Mouse (Mus musculus): ENCODE data around the gene Rhov. TPM values are rescaled to one million over a fixed set of nuclear protein-coding genes. Genes with fewer than 3 reads are reported as not detected.

Rhov gene
- total RNA-seq, 2 experiments from 2014 or later, result not detected

DNA sequence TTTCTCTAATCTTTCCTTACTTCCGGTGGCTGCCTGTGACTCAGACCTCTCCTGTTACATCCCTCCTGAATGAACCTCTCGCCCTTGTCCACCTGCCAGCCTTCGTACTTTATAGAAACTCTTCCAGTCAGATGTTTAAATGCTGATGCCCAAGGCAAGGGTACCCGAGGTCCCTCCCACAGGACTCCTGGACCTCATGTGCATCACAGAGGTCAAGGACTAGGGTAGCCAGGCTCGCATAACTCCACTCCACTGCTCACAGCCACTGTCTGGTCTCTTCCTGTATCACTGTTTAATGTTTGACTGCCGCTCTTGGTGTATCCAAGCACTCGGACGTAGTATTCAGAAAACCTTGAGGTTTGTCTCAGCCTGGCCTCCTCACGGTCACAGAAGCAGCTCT, 28.5 kb downstream of the Rhov start:
- intact Hi-C loops (cut with DNase I), result no loop called here
- DNase-seq (ENCODE audit: low spot score), result no peak

- intact Hi-C loops (cut with DNase I), result no loop called here
- DNase-seq (ENCODE audit: low spot score), result no peak
Measured at GRCm38 (mm10) chr2:119240819-119241186, 30.3 kb downstream of the Rhov start.

- DNase-seq (ENCODE audit: low spot score), result no peak
- intact Hi-C loops (cut with DNase I), result no loop called here
Measured at GRCm38 (mm10) chr2:119240075-119240818, 30.8 kb downstream of the Rhov start.

DNA sequence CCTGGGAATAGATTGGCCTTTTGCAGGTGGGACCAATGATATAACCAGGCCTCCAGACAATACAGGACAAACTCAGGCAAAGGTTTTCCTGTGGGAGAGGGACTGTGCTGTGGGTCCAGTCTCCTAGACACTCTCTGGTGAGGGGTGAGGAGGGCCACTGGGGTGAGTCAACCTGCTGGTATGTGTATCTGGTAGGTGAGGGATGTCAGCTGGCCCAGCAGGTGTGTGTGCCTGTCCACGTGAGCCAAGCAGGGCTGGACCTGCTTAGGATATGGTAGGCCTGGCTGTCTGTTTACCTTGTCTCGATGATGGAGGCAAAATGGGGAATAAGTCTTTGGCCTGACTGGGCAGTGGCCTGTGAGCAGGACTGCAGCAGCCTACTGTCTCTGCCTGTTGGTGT, 32.4 kb downstream of the Rhov start:
- intact Hi-C loops (cut with DNase I), result no loop called here
- no peak for DNase-seq (ENCODE audit: low spot score)

- no peak for DNase-seq (ENCODE audit: low spot score)
Measured at GRCm38 (mm10) chr2:119237871-119238220, 33.2 kb downstream of the Rhov start.

DNA sequence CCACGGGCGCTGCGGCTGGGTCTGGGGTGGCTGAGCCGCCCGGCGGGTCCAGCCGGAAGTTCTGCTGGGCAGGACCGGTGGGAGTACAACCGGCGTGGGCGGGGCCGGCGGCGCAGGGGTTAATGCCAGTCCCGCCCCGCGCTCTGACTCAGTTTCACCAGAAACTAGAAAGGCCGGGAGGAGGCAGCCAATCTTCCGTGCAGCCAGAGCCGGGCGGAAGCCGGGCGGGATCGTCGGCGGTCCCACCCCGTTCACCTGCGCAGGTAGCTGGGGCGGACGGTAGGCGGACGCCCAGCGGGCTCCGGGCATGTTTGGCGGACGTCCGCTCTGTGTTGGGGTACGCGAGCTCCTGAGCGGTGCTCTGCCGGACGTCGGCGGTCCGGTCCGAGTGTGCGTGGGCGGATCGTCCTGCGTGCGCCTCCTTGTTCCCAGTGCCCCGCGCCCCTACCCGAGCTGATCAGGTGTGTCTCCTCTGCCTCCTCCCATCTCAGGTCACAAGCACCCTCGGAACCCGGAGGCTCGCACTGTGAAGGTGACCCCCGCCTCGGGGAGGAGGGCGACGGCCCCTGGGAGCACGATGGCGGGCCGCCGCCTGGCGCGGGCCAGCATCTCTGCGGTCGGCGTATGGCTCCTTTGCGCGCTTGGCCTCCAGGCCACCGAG, 33.7 kb downstream of the Rhov start, which contains the start of gene Spint1:
Spint1 (plus strand) TSS at position 153 of the 661 bp plus-strand sequence.
- DNase-seq (ENCODE audit: low spot score), result no peak
- intact Hi-C loops (cut with DNase I), result no loop called here

More at GRCm38 (mm10) chr2:119237871-119238220, 33.2 kb downstream of the Rhov start:
- intact Hi-C loops (cut with DNase I), result no loop called here

- intact Hi-C loops (cut with DNase I), result no loop called here
- DNase-seq (ENCODE audit: low spot score), result no peak
Measured at GRCm38 (mm10) chr2:119236682-119237209, 34.3 kb downstream of the Rhov start.

DNA sequence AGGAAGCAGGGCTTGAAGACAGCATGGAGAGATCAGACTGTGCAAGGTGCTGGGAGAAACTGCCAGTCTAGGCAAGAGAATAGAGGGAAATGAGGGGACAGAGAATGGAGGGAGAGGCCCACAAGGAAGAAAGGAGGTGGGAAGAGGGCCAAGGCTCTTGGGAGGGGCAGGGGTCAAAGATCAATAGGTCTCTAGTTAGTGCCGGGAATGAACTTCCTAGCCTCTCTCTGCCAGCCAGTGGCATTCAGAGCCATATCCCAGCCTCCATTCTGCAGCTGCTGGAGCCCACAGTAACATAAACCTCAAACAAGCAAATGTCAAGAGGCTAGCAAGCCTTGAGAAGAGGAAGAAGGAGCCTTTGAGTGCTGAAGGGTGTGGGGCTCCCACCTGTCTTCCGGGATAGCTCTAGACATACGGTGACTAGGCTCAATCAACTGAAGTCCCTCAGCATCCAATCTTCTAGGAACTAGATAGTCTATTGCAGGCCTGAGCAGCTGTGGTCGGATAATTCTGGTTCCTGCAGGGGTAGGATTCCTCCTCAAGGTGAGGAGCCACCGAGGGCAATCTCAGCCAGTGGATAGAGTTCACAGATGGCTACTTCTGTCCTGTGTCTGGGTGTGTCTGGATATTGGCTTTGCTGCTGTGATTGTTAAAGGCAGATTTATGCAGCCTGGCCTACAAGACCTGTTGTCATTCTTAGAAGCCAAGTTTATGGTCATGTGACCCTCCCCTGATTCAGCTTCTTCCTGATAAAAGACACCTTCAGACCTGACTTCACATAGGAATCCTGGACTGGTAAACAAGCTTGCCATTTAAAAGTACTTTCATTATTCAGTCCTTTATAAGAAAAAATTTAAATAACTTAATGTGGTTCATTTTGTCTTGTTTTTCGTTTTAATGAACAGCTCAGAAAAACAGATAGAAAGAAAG, 41.0 kb downstream of the Rhov start, which contains the start of gene Ppp1r14d:
Ppp1r14d (minus strand) TSS at position 132 of the 930 bp plus-strand sequence.
- intact Hi-C loops (cut with DNase I), result no loop called here
- no peak for DNase-seq (ENCODE audit: low spot score)

Other genes with a start within 250 kb of the Rhov start
- 10 to 100 TPM; 10.0 to 13.0 TPM for gene Ccdc32, start 241.9 kb downstream of the Rhov start, total RNA-seq (2021)
- gene Rpusd2, start 236.5 kb downstream of the Rhov start, total RNA-seq (2021), result 1 to 10 TPM; 4.2 to 4.8 TPM
- gene Knl1, start 224.2 kb downstream of the Rhov start, total RNA-seq (2021), result under 1 TPM; 0.34 to 0.75 TPM
- gene Rad51, start 158.5 kb downstream of the Rhov start, total RNA-seq (2021), result 1 to 10 TPM; 1.0 to 1.3 TPM
- gene Rmdn3, start 114.2 kb downstream of the Rhov start, total RNA-seq (2021), result 10 to 100 TPM; 18.7 to 20.2 TPM
- gene Gchfr, start 103.5 kb downstream of the Rhov start, total RNA-seq (2021), result 1 to 10 TPM; 4.4 to 6.0 TPM
- gene Gm14137, start 96.8 kb downstream of the Rhov start, total RNA-seq (2021), result under 1 TPM in 1 of 2 experiments, not detected in 1; 0.08 TPM
- gene Zfyve19, start 62.7 kb downstream of the Rhov start, total RNA-seq (2021), result 10 to 100 TPM; 11.8 to 13.8 TPM
- gene Dnajc17, start 62.5 kb downstream of the Rhov start, total RNA-seq (2021), result 1 to 10 TPM; 8.2 to 8.3 TPM
- gene Ppp1r14d, start 41.4 kb downstream of the Rhov start, total RNA-seq (2021), result not detected
- not detected for gene Spint1, start 33.9 kb downstream of the Rhov start, total RNA-seq (2021)
- gene Vps18, start 17.5 kb upstream of the Rhov start, total RNA-seq (2021), result 10 to 100 TPM; 11.9 to 13.0 TPM
- gene Dll4, start 54.5 kb upstream of the Rhov start, total RNA-seq (2021), result 10 to 100 TPM; 16.7 to 22.5 TPM
- gene Chac1, start 80.0 kb upstream of the Rhov start, total RNA-seq (2021), result 1 to 10 TPM; 7.2 to 9.3 TPM
- 10 to 100 TPM in 1 of 2 experiments, 1 to 10 TPM in 1; 10.0 to 11.6 TPM for gene Ino80, start 206.4 kb upstream of the Rhov start, total RNA-seq (2021)

Data from heart, postnatal 25 days (tissue).